18 mouse cellular contexts compared by ENCODE assay signal in genomic region chr2:102876141-102876540, GRCm38 (mm10). TPM values are rescaled to one million over a fixed set of nuclear protein-coding genes. Genes with fewer than 3 reads are reported as not detected.
DNase-seq lines count a peak whose midpoint lies in the region; ATAC-seq lines count a peak whose summit lies in the region.
"Had no signal": no experiment of that assay in that cellular context is flagged by ENCODE, and none has a peak within 500 bp of the region (broad histone marks: within the 10 kb centered on the region; RNA-seq: fewer than 3 reads in every experiment).

No protein-coding gene starts in this region.

- DNase-seq in heart, embryonic 10.5 days (ENCODE audit: low spot score): no peak
- no peak for DNase-seq in heart, postnatal 36 days
- peak; percentile 19 for DNase-seq in retina, postnatal 1 day
- no peak for DNase-seq in retina, embryonic 14.5 days (ENCODE audit: low spot score)
- peak; percentile 33 for DNase-seq in embryonic facial prominence, embryonic 10.5 days (ENCODE audit: low spot score)
- DNase-seq in kidney, postnatal 4 days: no peak
- DNase-seq in left cerebral cortex, postnatal 4 days: no peak
- DNase-seq: adrenal gland, adult 8-10 months; cerebellum, adult 9-11 months; kidney, adult 9 months; lung, adult 2 months; thymus, adult 18-20 months had no signal

- H3K4me3 ChIP-seq in heart, embryonic 10.5 days: no peak overlapping the region
- H3K4me3 ChIP-seq in embryonic facial prominence, embryonic 10.5 days: no peak overlapping the region
- H3K4me3 ChIP-seq: embryonic facial prominence, embryonic 13.5 days; heart, embryonic 15.5 days; left cerebral cortex, adult 2 months; limb, embryonic 15.5 days had no signal

- no peaks in the 10 kb centered on the region for H3K9me3 ChIP-seq in heart, embryonic 10.5 days
- no peaks in the 10 kb centered on the region for H3K9me3 ChIP-seq in embryonic facial prominence, embryonic 10.5 days
- H3K9me3 ChIP-seq: embryonic facial prominence, embryonic 13.5 days; heart, embryonic 15.5 days; limb, embryonic 15.5 days had no signal

- intact Hi-C loops in heart, postnatal 36 days (cut with DNase I): no loop called here
- intact Hi-C loops in left cerebral cortex, postnatal 4 days (cut with DNase I): no loop called here

- 0 out of 2 replicates have a peak, but pooled peaks have one; percentile 12 for ATAC-seq in megakaryocyte-erythroid progenitor cell, adult 5-6 weeks (replicated peaks; ENCODE audit: low FRiP score, low TSS enrichment, poor library complexity, severe bottlenecking)
- ATAC-seq: hindbrain, postnatal 0 days had no signal

- peak overlapping the region; percentile 74 for H3K27ac ChIP-seq in heart, embryonic 10.5 days
- H3K27ac ChIP-seq in embryonic facial prominence, embryonic 10.5 days (replicated peaks): peak overlapping the region; percentile 2; the same call in 1 of the 2 replicates
- H3K27ac ChIP-seq: embryonic facial prominence, embryonic 13.5 days; heart, embryonic 15.5 days; hindbrain, postnatal 0 days; left cerebral cortex, adult 2 months; limb, embryonic 15.5 days had no signal

- WGBS in heart, embryonic 10.5 days: 23% methylated on average over 1 of the region's 1 CpGs
- WGBS in embryonic facial prominence, embryonic 10.5 days: 43% methylated on average over 1 of the region's 1 CpGs

- H3K4me1 ChIP-seq in heart, embryonic 10.5 days: peaks cover 51% of the 10 kb centered on the region
- peaks cover 28% of the 10 kb centered on the region for H3K4me1 ChIP-seq in embryonic facial prominence, embryonic 10.5 days

- no peaks in the 10 kb centered on the region for H3K36me3 ChIP-seq in heart, embryonic 10.5 days
- no peaks in the 10 kb centered on the region for H3K36me3 ChIP-seq in embryonic facial prominence, embryonic 10.5 days (replicated peaks)
- H3K36me3 ChIP-seq: embryonic facial prominence, embryonic 13.5 days; heart, embryonic 15.5 days; limb, embryonic 15.5 days had no signal

- H3K27me3 ChIP-seq in heart, embryonic 10.5 days (ENCODE audit: insufficient read depth, poor library complexity, severe bottlenecking): no peaks in the 10 kb centered on the region
- H3K27me3 ChIP-seq in embryonic facial prominence, embryonic 10.5 days (replicated peaks; ENCODE audit: low read depth, poor library complexity, severe bottlenecking): no peaks in the 10 kb centered on the region
- H3K27me3 ChIP-seq: embryonic facial prominence, embryonic 13.5 days; heart, embryonic 15.5 days; limb, embryonic 15.5 days had no signal

RNA-seq across cellular contexts. Expression of gene Cd44, which starts 25.3 kb away (rescaled TPM):
- polyA plus RNA-seq in heart, embryonic 10.5 days (2016; fragmentation: Nextera tagmentation; extraction: Ambion mirVana): 13.4 and 22.7 TPM in 2 replicates
- 10 to 100 TPM; 10.2 to 11.3 TPM for total RNA-seq in heart, postnatal 36 days (2021)
- 2.2 and 2.5 TPM in 2 replicates for polyA plus RNA-seq in embryonic facial prominence, embryonic 10.5 days (2016; fragmentation: Nextera tagmentation; extraction: Ambion mirVana)
- total RNA-seq in megakaryocyte-erythroid progenitor cell, adult 5-6 weeks (2014; fragmentation: Nextera tagmentation): 111 and 112 TPM in 2 replicates
- total RNA-seq in megakaryocyte-erythroid progenitor cell, adult 5-6 weeks (2017): 124 and 143 TPM in 2 replicates
- 10 to 100 TPM; 10.6 to 11.0 TPM for total RNA-seq in left cerebral cortex, postnatal 4 days (2021)

Comparison
In these comparisons a context has a peak if more than half of its experiments do, and no peak if none do; other contexts are left out.
1. DNase-seq: peak in retina, postnatal 1 day (single experiment) and embryonic facial prominence, embryonic 10.5 days (single experiment); none in heart, embryonic 10.5 days (single experiment), heart, postnatal 36 days (0 of 2), retina, embryonic 14.5 days (single experiment), kidney, postnatal 4 days (0 of 2) and left cerebral cortex, postnatal 4 days (single experiment).
2. RNA of gene Cd44, which starts 25.3 kb away (total RNA-seq): 111 to 143 TPM in megakaryocyte-erythroid progenitor cell, adult 5-6 weeks; 10.2 to 11.3 TPM in heart, postnatal 36 days and 10.6 to 11.0 TPM in left cerebral cortex, postnatal 4 days; every median in the first group is over 4 times any median in the second.